Mouse (Mus musculus) bone marrow, adult 2 months (tissue): Measurements from ENCODE around the gene Gprc5c.

Experiments used
- CTCF ChIP-seq: fragments of 200-500 bp; IDR thresholded peaks from 2 replicates; pipeline ENCODE4 v1.5.1; 2011; ENCODE audit warnings: low read length, control low read depth; ENCODE audit not compliant: control insufficient read depth, insufficient read depth
- POLR2A ChIP-seq: fragments of 200-500 bp; IDR thresholded peaks from 2 replicates; pipeline ENCODE4 v1.6.1; 2011; ENCODE audit warnings: low read depth, mild to moderate bottlenecking, control low read depth, low read length, borderline replicate concordance; ENCODE audit not compliant: control insufficient read depth

- TF ChIP-seq POLR2A (no peak), CTCF (no peak)
Measured at GRCm38 (mm10) chr11:114851608-114852310, 807 bp downstream of the Gprc5c start.
